11 mouse cellular contexts compared by ENCODE assay signal in the genomic region with DNA sequence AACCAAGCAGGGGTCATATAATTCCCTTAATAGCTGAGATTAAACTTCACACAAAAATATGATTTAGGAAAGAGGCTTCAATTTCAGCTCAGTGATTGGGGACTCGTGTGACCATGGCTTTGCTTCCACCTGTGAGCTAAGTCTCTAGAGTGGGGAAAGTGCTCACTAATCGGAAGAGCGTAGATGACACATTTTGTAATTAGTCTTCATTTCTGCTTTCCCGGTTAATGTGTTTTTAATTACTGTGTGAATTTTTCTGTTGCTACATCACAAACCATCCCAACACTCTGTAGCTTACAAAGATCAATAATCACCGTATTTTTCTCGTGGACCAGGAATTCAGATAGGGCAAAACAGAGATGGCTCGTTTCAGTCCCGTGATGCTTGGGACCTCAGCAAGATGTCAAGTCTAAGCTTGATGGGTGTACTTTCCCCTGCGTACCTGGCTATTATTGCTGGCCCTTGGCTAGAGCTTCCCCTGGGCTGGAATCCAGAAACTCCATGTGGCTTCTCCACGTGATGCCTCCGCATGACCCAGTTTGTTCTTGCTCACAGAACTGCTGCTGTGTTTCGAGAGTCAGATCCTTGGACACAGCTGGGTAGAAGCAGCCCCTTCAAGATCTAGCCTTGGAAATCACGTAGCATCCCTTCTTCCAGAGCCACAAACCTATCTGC.
A peak's percentile ranks its signal among the peaks of the same experiment; 100 is the strongest.
DNase-seq lines count a peak whose midpoint lies in the region.
"Had no signal": no experiment of that assay in that cellular context is flagged by ENCODE, and none has a peak within 500 bp of the region (broad histone marks: within the 10 kb centered on the region; RNA-seq: fewer than 3 reads in every experiment).

No protein-coding gene starts in this region.

- peak; percentile 54 for DNase-seq in kidney, adult 18-20 months
- DNase-seq in kidney, postnatal 4 days = no peak
- peak; percentile 60 for DNase-seq in Muller cell, postnatal 12 days (ENCODE audit: inconsistent ontology term)
- peak; percentile 94 for DNase-seq in brain, adult 2 months (ENCODE audit: low read depth, low spot score)
- DNase-seq in cerebellum, postnatal 36 days = peak; percentile 92 to 96
- no peak for DNase-seq in retina, postnatal 1 day
- DNase-seq in yolk sac, embryonic 10.5 days (ENCODE audit: low spot score) = no peak
- DNase-seq in spleen, postnatal 4 days (ENCODE audit: low spot score in 2 of 2) = no peak
- DNase-seq: adrenal gland, adult 8-10 months; lung, postnatal 4 days; thymus, adult 2 months had no signal

Comparison
In these comparisons a context has a peak if more than half of its experiments do, and no peak if none do; other contexts are left out.
1. DNase-seq: peak in kidney, adult 18-20 months (single experiment), Muller cell, postnatal 12 days (single experiment), brain, adult 2 months (single experiment) and cerebellum, postnatal 36 days (2 of 2); none in kidney, postnatal 4 days (0 of 2), retina, postnatal 1 day (single experiment), yolk sac, embryonic 10.5 days (single experiment) and spleen, postnatal 4 days (0 of 2).